Mouse (Mus musculus): ENCODE data around the gene Exoc3l2. TPM values are rescaled to one million over a fixed set of nuclear protein-coding genes. Genes with fewer than 3 reads are reported as not detected.
A peak's percentile ranks its signal among the peaks of the same experiment; 100 is the strongest.

Exoc3l2 gene
- 1.8 and 2.5 TPM in 2 replicates for polyA plus RNA-seq (2016; fragmentation: Nextera tagmentation; extraction: Ambion mirVana)

DNA sequence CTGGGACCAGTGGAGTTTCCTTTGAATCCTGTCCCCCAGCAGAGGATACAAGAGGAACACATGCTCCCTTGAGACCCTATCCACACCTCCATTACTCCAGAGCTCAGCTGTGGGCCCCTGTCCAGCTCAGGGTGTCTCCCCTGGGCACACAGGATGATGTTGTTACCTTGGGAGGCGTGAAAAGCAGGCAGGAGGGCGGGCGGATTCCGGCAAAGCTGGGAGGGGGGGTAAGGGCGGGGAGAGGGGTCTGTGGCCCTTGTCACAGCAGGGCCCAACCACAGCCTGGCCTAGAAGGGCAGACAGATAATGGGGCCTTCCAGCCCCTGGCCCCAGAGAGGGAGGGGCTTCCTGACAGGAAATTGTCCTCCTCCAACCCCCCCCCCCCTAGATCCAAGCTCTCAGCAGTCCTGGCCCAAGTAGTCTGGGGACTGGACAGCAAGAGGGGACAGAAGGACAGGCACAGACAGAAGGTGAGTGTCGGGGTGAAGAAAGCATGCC, at the start of gene Exoc3l2:
Gene Exoc3l2 (plus strand): TSS at position 448 of the 498 bp plus-strand sequence.
- 16% methylated on average over 6 of the region's 6 CpGs for WGBS
- Histone ChIP-seq H3K36me3 (no peaks in the 10 kb centered on the region), H3K27ac (peak within 1 kb of the TSS; percentile 74), H3K4me3 (peak within 1 kb of the TSS; percentile 50), H3K4me1 (peaks cover 35% of the 10 kb centered on the region), H3K9me3 (no peaks in the 10 kb centered on the region), H3K27me3 (ENCODE audit: insufficient read depth, poor library complexity, severe bottlenecking) (peaks cover 36% of the 10 kb centered on the region)
- no peak for DNase-seq (ENCODE audit: low spot score)

DNA sequence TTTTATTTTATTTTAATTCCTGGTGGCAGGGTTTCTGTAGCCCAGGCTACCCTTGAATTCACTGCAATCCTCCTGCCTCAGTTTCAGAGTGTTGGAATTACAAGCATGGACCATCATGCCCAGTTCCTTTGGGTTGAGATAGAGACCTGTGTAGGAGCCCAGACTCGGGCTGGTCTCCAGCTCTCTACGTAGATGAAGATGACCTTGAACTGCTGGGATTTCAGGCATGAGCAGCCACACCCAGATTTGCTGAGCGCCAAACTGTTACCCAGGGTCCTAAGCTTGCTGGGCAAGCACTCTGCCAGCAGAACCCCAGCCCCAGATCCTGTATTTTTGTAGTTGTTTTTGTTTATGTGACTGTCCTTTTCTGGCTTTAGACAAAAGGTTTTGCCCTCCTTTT, 49.6 kb upstream of the Exoc3l2 start:
- Histone ChIP-seq H3K27ac (no peak overlapping the region), H3K27me3 (ENCODE audit: insufficient read depth, poor library complexity, severe bottlenecking) (peaks cover 36% of the 10 kb centered on the region), H3K36me3 (no peaks in the 10 kb centered on the region), H3K9me3 (no peaks in the 10 kb centered on the region; the same call in 1 of the 2 replicates), H3K4me1 (peaks cover 42% of the 10 kb centered on the region), H3K4me3 (no peak overlapping the region)
- WGBS, result 79% methylated on average over 3 of the region's 3 CpGs
- DNase-seq (ENCODE audit: low spot score), result no peak

DNA sequence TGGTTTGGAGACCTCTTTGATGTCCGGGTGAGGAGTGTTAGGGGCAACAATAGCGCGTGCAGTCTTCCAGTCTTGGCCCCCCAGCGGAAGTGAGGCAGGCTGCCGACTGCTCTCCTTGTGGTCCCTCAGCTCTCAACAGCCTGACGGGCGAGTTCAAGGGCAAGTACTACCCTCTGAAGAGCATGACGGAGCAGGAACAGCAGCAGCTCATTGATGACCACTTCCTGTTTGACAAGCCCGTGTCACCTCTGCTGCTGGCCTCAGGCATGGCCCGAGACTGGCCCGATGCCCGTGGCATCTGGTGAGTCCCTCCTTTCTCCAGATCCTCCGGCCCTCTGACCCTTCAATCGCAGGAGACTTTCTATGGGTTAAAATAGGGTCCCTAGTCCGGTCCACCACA, 46.5 kb upstream of the Exoc3l2 start:
- Histone ChIP-seq H3K27me3 (ENCODE audit: insufficient read depth, poor library complexity, severe bottlenecking) (peaks cover 66% of the 10 kb centered on the region), H3K4me1 (peaks cover 32% of the 10 kb centered on the region), H3K4me3 (0 out of 2 replicates have a peak overlapping the region, but pooled peaks have one; percentile 5), H3K27ac (peak overlapping the region; percentile 59), H3K9me3 (no peaks in the 10 kb centered on the region; the same call in 1 of the 2 replicates), H3K36me3 (no peaks in the 10 kb centered on the region)
- DNase-seq (ENCODE audit: low spot score), result no peak
- WGBS, result 57% methylated on average over 15 of the region's 15 CpGs

DNA sequence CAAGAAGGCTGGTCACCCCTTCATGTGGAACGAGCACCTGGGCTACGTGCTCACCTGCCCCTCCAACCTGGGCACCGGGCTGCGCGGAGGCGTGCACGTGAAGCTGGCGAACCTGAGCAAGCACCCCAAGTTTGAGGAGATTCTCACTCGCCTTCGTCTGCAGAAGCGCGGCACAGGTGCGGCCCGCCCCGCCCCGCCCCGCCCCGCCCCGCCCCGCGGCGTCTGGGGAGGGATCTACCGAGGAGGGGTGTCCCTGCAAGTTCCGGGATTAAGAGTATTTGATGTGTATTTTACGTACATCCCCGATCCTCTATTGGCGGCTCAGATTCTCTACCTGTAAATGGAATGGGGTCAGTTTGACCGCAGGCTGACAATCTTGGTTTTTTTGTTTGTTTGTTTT, 43.0 kb upstream of the Exoc3l2 start:
- 6% methylated on average over 28 of the region's 28 CpGs for WGBS
- no peak for DNase-seq (ENCODE audit: low spot score)
- Histone ChIP-seq H3K9me3 (no peaks in the 10 kb centered on the region; the same call in 1 of the 2 replicates), H3K4me3 (peak overlapping the region; percentile 38), H3K27me3 (ENCODE audit: insufficient read depth, poor library complexity, severe bottlenecking) (peaks cover 62% of the 10 kb centered on the region), H3K27ac (no peak overlapping the region), H3K4me1 (peaks cover 26% of the 10 kb centered on the region), H3K36me3 (peaks cover 5% of the 10 kb centered on the region)

DNA sequence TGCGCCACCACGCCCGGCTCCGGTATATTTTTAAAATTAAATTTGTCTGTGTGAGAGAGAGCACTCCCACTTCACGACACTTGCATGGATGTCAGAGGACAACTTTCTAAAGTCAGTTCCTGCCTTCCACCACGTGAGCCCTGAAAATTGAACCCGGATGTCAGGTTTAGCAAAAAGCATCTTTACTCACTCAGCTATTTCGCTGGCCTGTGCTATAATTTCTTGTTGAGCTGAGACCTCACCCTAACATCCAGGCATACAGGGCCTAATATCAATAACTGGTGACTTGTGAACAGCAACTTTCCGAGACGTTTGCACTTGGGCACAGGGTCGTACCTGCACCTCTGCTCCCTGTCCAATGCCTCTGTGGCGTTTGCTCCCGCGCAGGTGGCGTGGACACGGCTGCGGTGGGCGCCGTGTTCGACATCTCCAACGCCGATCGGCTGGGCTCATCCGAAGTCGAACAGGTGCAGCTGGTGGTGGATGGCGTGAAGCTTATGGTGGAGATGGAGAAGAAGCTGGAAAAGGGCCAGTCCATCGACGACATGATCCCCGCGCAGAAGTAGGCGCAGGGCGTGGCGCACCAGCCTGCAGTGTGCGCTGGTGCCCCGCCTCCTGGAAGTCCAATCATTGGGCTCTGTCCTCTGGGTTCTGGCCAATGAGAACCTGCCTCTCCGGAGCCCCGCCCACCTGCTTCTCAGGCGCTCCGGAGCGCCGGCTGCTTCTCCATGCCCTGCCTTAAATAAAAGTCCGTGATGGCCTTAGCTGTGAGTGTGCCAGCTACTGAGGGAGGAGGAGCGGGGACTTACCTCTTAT, 42.1 kb upstream of the Exoc3l2 start:
- peaks cover 14% of the 10 kb centered on the region for H3K36me3 ChIP-seq
- H3K27ac ChIP-seq, result no peak overlapping the region
- H3K9me3 ChIP-seq, result no peaks in the 10 kb centered on the region; the same call in 1 of the 2 replicates
- peaks cover 26% of the 10 kb centered on the region for H3K4me1 ChIP-seq
- H3K4me3 ChIP-seq, result peak overlapping the region; percentile 57
- DNase-seq (ENCODE audit: low spot score), result peak; percentile 96
- peaks cover 57% of the 10 kb centered on the region for H3K27me3 ChIP-seq (ENCODE audit: insufficient read depth, poor library complexity, severe bottlenecking)
- WGBS, result 12% methylated on average over 43 of the region's 43 CpGs

DNA sequence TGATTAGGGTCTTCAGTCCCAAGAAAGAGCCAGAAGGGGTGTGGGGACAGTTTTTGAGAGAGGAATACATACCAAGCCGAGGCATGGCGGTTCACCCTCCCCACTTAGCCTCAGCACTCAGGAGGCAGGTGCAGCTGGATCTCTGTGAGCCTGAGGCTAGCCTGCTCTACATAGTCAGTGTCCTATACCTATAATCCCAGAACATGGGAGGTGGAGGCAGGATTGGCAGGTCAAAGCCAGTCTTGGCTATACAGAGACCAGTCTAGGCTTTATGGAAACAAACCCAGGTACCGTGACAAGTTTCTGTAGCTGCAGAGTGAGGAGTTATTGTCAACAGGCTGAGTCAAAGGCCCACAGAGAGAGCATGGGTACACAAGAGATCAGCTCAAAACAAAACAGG, 40.0 kb upstream of the Exoc3l2 start:
- Histone ChIP-seq H3K27me3 (ENCODE audit: insufficient read depth, poor library complexity, severe bottlenecking) (peaks cover 40% of the 10 kb centered on the region), H3K4me3 (no peak overlapping the region), H3K36me3 (peaks cover 35% of the 10 kb centered on the region), H3K9me3 (no peaks in the 10 kb centered on the region; the same call in 1 of the 2 replicates), H3K4me1 (peaks cover 15% of the 10 kb centered on the region), H3K27ac (no peak overlapping the region)
- WGBS, result 86% methylated on average over 3 of the region's 3 CpGs
- no peak for DNase-seq (ENCODE audit: low spot score)

DNA sequence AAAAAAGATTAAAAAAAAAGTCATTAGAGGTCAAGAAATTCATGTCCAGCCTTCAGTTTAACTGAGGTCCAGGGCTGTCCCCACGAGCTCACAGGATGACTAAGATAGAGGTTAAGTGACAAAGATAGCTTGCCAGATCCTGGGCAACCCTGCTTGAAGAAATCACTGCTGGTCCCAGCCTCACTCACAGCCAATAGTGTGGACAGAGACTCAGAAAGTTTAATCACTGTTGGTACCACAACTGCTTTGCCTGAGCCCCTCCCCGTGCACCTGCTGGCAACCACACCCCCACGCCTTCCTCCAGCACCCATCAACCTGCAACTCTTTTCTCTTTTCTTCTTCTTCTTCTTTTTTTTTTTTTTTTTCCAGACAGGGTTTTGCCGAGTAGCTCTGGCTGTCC, 39.1 kb upstream of the Exoc3l2 start:
- Histone ChIP-seq H3K9me3 (no peaks in the 10 kb centered on the region), H3K27ac (no peak overlapping the region), H3K36me3 (peaks cover 44% of the 10 kb centered on the region), H3K27me3 (ENCODE audit: insufficient read depth, poor library complexity, severe bottlenecking) (peaks cover 31% of the 10 kb centered on the region), H3K4me3 (no peak overlapping the region), H3K4me1 (peaks cover 15% of the 10 kb centered on the region)
- 57% methylated on average over 4 of the region's 4 CpGs for WGBS
- DNase-seq (ENCODE audit: low spot score), result no peak

DNA sequence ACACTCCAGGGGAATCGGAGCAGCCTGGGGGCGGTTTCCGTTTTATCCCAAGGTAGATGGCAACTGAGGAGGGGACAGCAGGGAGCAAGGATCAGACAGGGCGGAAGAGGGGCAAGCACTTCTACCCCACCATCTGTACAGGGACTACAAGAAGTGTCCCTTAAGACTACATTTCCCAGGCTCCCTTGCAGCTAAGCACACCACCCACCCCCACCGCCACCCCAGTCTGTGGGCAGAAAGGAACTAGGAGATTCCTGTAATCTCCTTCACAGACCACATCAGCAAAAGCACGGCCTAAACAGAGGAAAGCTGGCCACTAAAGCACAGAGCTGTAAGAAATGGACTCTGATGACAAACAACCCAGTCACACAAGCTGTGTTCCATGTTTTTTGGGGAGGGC, 36.8 kb upstream of the Exoc3l2 start:
- WGBS, result 70% methylated on average over 6 of the region's 6 CpGs
- Histone ChIP-seq H3K4me3 (0 out of 2 replicates have a peak overlapping the region, but pooled peaks have one; percentile 2), H3K9me3 (no peaks in the 10 kb centered on the region), H3K27ac (no peak overlapping the region), H3K36me3 (peaks cover 67% of the 10 kb centered on the region), H3K27me3 (ENCODE audit: insufficient read depth, poor library complexity, severe bottlenecking) (peaks cover 9% of the 10 kb centered on the region; the same call in 1 of the 2 replicates), H3K4me1 (0 out of 2 replicates have a peak, but pooled peaks cover 2% of the 10 kb centered on the region)
- no peak for DNase-seq (ENCODE audit: low spot score)

DNA sequence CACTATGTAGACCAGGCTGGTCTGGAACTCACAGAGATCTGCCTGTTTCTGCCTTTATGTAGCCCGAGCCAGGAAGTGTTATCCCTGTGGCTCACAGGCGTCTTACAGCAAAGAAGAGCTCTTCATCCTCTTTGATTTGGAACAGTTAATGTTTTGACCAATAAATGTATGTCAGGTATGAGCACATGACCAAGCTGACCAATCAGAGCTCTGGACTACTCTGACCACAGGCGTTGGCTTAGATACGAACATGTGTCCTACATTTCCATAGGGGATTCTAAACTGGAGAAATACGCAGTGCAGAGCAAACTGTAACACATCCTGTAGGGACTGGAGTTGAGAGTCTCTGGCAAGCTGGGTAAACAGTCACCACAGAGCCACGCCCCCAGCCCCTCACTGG, 36.2 kb upstream of the Exoc3l2 start:
- Histone ChIP-seq H3K27ac (no peak overlapping the region), H3K36me3 (peaks cover 73% of the 10 kb centered on the region), H3K27me3 (ENCODE audit: insufficient read depth, poor library complexity, severe bottlenecking) (peaks cover 5% of the 10 kb centered on the region; the same call in 1 of the 2 replicates), H3K9me3 (no peaks in the 10 kb centered on the region), H3K4me3 (no peak overlapping the region), H3K4me1 (no peaks in the 10 kb centered on the region)
- no peak for DNase-seq (ENCODE audit: low spot score)
- WGBS, result 86% methylated on average over 6 of the region's 6 CpGs

DNA sequence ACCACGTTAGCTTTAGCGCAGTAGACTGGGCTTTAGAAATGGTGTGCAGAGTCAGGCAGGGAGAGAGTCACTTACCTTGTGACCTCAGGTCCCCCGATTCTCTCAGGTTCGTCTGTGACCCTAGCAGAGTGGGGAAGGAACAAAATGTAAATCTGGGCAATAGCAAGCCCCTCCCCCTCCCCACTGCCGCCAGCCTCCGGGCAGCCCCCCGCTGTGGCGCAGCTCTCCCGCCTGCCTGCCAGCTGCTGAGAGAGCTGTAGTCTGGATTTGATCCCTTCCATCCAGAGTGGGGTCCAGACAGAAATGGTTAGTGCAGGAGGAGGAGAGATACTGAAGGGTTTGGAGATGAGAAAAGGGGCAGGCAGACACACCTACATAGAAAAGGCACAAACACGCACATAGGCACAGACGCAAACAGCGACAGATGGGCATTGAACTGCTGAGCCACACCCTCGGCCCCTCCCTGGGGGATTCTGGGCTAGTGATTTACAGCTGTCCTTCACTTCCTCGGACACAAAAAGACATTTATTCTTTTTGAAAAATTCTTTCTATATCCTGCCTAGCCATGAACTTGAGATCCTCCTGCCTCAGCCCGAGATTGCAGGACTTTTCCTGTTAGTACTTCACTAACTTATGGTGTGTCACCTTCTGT, 35.0 kb upstream of the Exoc3l2 start:
- 75% methylated on average over 15 of the region's 15 CpGs for WGBS
- Histone ChIP-seq H3K36me3 (peaks cover 85% of the 10 kb centered on the region), H3K4me1 (no peaks in the 10 kb centered on the region), H3K27ac (no peak overlapping the region), H3K9me3 (0 out of 2 replicates have a peak, but pooled peaks cover 2% of the 10 kb centered on the region), H3K27me3 (ENCODE audit: insufficient read depth, poor library complexity, severe bottlenecking) (no peaks in the 10 kb centered on the region; the same call in 1 of the 2 replicates), H3K4me3 (no peak overlapping the region)
- no peak for DNase-seq (ENCODE audit: low spot score)

DNA sequence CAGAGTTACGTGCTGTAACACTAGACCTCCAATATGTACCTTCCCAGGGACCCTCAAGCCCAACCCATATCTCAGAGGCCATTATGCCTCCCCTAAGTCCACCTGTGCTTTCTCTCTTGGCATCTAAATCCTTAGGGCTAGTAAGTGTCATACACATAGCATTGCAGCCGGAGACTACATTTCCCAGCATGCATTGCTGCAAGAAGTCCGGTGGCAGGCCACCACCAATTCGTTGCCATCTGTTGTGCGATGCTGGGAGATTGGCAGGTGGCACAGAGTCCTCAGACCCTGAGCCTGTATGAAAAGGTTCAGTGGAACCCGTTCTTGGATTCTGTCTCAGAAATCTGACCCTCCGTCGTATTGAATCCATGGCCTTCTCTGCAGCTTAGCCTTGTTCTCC, 33.4 kb upstream of the Exoc3l2 start:
- Histone ChIP-seq H3K36me3 (peaks cover 100% of the 10 kb centered on the region), H3K4me1 (no peaks in the 10 kb centered on the region), H3K9me3 (0 out of 2 replicates have a peak, but pooled peaks cover 2% of the 10 kb centered on the region), H3K4me3 (no peak overlapping the region), H3K27ac (no peak overlapping the region), H3K27me3 (ENCODE audit: insufficient read depth, poor library complexity, severe bottlenecking) (no peaks in the 10 kb centered on the region)
- 72% methylated on average over 8 of the region's 8 CpGs for WGBS
- no peak for DNase-seq (ENCODE audit: low spot score)

DNA sequence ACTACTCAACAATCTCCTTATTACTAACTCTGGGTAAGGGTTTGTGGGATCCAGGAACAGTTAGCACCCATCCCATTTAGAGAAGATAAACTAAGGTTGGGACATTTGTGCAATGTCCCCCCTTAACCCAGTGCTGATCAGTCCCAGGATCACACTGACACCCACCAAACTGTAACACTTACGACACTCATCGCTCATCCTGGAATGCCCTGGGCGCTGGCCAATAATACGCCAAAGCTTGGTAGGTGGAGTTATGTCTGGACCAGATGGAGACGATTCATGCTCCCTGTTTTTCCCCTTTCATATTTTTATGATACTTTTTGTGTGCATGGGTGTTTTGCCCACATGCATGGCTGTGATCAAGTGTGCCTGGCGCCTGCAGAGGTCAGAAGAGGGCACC, 32.7 kb upstream of the Exoc3l2 start:
- 90% methylated on average over 6 of the region's 6 CpGs for WGBS
- Histone ChIP-seq H3K4me3 (no peak overlapping the region), H3K4me1 (no peaks in the 10 kb centered on the region), H3K27me3 (ENCODE audit: insufficient read depth, poor library complexity, severe bottlenecking) (no peaks in the 10 kb centered on the region), H3K36me3 (peaks cover 100% of the 10 kb centered on the region), H3K27ac (no peak overlapping the region), H3K9me3 (0 out of 2 replicates have a peak, but pooled peaks cover 2% of the 10 kb centered on the region)
- no peak for DNase-seq (ENCODE audit: low spot score)

DNA sequence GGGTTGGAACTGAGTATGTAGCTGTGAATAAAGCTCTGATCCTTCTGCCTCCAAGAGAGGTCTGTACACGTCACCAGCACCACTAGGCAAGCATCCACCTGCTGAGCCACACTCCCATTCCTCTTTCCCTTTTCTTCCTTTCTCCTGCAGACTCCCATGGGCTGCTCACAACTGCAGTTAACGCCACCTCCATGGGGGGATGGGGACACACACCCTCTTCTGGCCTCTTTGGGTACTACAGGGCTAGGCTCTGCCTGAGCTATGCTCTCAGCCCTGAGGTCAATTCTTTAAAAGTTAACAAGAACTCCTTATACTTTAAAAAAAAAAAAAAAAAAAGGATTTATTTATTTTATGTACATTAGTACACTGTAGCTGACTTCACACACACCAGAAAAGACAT, 30.7 kb upstream of the Exoc3l2 start:
- Histone ChIP-seq H3K9me3 (0 out of 2 replicates have a peak, but pooled peaks cover 2% of the 10 kb centered on the region), H3K4me3 (no peak overlapping the region), H3K27me3 (ENCODE audit: insufficient read depth, poor library complexity, severe bottlenecking) (no peaks in the 10 kb centered on the region), H3K27ac (no peak overlapping the region), H3K4me1 (no peaks in the 10 kb centered on the region), H3K36me3 (peaks cover 100% of the 10 kb centered on the region)
- 93% methylated on average over 2 of the region's 2 CpGs for WGBS
- DNase-seq (ENCODE audit: low spot score), result no peak
